Mouse (Mus musculus) midbrain, embryonic 15.5 days (tissue): ENCODE results near the gene Nek6. TPM values are rescaled to one million over a fixed set of nuclear protein-coding genes. Genes with fewer than 3 reads are reported as not detected.

Source experiments
- ATAC-seq: fragments of 200-750 bp; cut with Nextera tagmentation; replicated peaks from 2 replicates; pipeline ENCODE4 v1.8.0; 2017; ENCODE audit warnings: moderate TSS enrichment
- H3K27ac ChIP-seq: fragments of 300-500 bp; sonication (generic); 2 replicates; pipeline ENCODE4 v1.5.1; 2015; ENCODE audit warnings: mild to moderate bottlenecking, inconsistent platforms
- H3K27me3 ChIP-seq: fragments of 300-500 bp; sonication (generic); replicated peaks from 2 replicates; pipeline ENCODE4 v1.6.1; 2015; ENCODE audit warnings: inconsistent platforms
- H3K36me3 ChIP-seq: fragments of 300-500 bp; sonication (generic); replicated peaks from 2 replicates; pipeline ENCODE4 v1.6.1; 2015; ENCODE audit warnings: inconsistent platforms
- H3K4me1 ChIP-seq: fragments of 300-500 bp; sonication (generic); 2 replicates; pipeline ENCODE4 v1.6.1; 2015; ENCODE audit warnings: inconsistent platforms
- H3K4me2 ChIP-seq: fragments of 300-500 bp; sonication (generic); 2 replicates; pipeline ENCODE4 v1.6.1; 2015; ENCODE audit warnings: inconsistent platforms, mild to moderate bottlenecking, moderate library complexity
- H3K4me3 ChIP-seq: fragments of 300-500 bp; sonication (generic); 2 replicates; pipeline ENCODE4 v1.5.1; 2015; ENCODE audit warnings: mild to moderate bottlenecking, inconsistent platforms
- H3K9ac ChIP-seq: fragments of 300-500 bp; sonication (generic); 2 replicates; pipeline ENCODE4 v1.6.1; 2015; ENCODE audit warnings: mild to moderate bottlenecking, inconsistent platforms
- H3K9me3 ChIP-seq: fragments of 300-500 bp; sonication (generic); 2 replicates; pipeline ENCODE4 v1.6.1; 2016; ENCODE audit warnings: inconsistent platforms
- WGBS: fragments of 180-500 bp; shearing (Covaris S2); methylation state at CpG from one replicate; pipeline ENCODE4 v1.1.7; 2015; ENCODE audit warnings: mixed read lengths; 5-methylcytosine and 5-hydroxymethylcytosine counted together
- microRNA-seq: library from miRNA; unstranded; fragments of <30 nt; microRNA quantifications from one replicate; pipeline ENCODE4, GENCODE M21; 2016
- polyA plus RNA-seq: library from polyadenylated mRNA; unstranded; fragments of >200 nt; fragmentation: Nextera tagmentation; extraction: Ambion mirVana; gene quantifications from 2 replicates; pipeline ENCODE4 v1.2.1, GENCODE M21; 2015

Gene Nek6
- polyA plus RNA-seq, 1 experiment from 2014 or later = 56.0 TPM

GRCm38 (mm10) chr2:38621610-38622021 is 110.2 kb downstream of the Nek6 start:
- Histone ChIP-seq H3K27ac (peak overlapping the region; percentile 64), H3K4me2 (no peak overlapping the region), H3K9me3 (no peaks in the 10 kb centered on the region), H3K9ac (no peak overlapping the region), H3K4me1 (peaks cover 29% of the 10 kb centered on the region), H3K4me3 (no peak overlapping the region), H3K27me3 (no peaks in the 10 kb centered on the region), H3K36me3 (no peaks in the 10 kb centered on the region)
- ATAC-seq = peak; percentile 85
- WGBS = 25% methylated on average over 6 of the region's 6 CpGs

GRCm38 (mm10) chr2:38623411-38623810 is 112.0 kb downstream of the Nek6 start:
- ATAC-seq = no peak
- 87% methylated on average over 3 of the region's 3 CpGs for WGBS
- Histone ChIP-seq H3K4me2 (no peak overlapping the region), H3K27ac (no peak overlapping the region), H3K9ac (no peak overlapping the region), H3K4me3 (no peak overlapping the region), H3K9me3 (no peaks in the 10 kb centered on the region), H3K36me3 (no peaks in the 10 kb centered on the region), H3K4me1 (peaks cover 18% of the 10 kb centered on the region), H3K27me3 (no peaks in the 10 kb centered on the region)

GRCm38 (mm10) chr2:38623821-38624590 is 112.6 kb downstream of the Nek6 start:
- 83% methylated on average over 8 of the region's 8 CpGs for WGBS

GRCm38 (mm10) chr2:38628801-38629200 is 117.4 kb downstream of the Nek6 start:
- 89% methylated on average over 4 of the region's 4 CpGs for WGBS
- ATAC-seq = no peak
- Histone ChIP-seq H3K36me3 (peaks cover 30% of the 10 kb centered on the region), H3K27ac (no peak overlapping the region), H3K9me3 (no peaks in the 10 kb centered on the region), H3K27me3 (no peaks in the 10 kb centered on the region), H3K4me3 (no peak overlapping the region), H3K4me2 (no peak overlapping the region), H3K9ac (no peak overlapping the region), H3K4me1 (no peaks in the 10 kb centered on the region)

More at GRCm38 (mm10) chr2:38623821-38624590, 112.6 kb downstream of the Nek6 start:
- Histone ChIP-seq H3K4me3 (no peak overlapping the region), H3K4me1 (peaks cover 18% of the 10 kb centered on the region), H3K9ac (no peak overlapping the region), H3K27me3 (no peaks in the 10 kb centered on the region), H3K9me3 (no peaks in the 10 kb centered on the region), H3K4me2 (no peak overlapping the region), H3K27ac (no peak overlapping the region), H3K36me3 (peaks cover 4% of the 10 kb centered on the region; the same call in 1 of the 2 replicates)
- ATAC-seq = no peak

GRCm38 (mm10) chr2:38629451-38629850 is 118.0 kb downstream of the Nek6 start:
- Histone ChIP-seq H3K9ac (no peak overlapping the region), H3K36me3 (peaks cover 32% of the 10 kb centered on the region), H3K27me3 (no peaks in the 10 kb centered on the region), H3K27ac (no peak overlapping the region), H3K9me3 (no peaks in the 10 kb centered on the region), H3K4me2 (no peak overlapping the region), H3K4me3 (no peak overlapping the region), H3K4me1 (no peaks in the 10 kb centered on the region)
- ATAC-seq = no peak
- 91% methylated on average over 3 of the region's 3 CpGs for WGBS

GRCm38 (mm10) chr2:38630574-38630973 is 119.1 kb downstream of the Nek6 start:
- H3K27ac ChIP-seq = no peak overlapping the region
- H3K36me3 ChIP-seq = peaks cover 32% of the 10 kb centered on the region
- no peak for ATAC-seq
- no peaks in the 10 kb centered on the region for H3K4me1 ChIP-seq
- H3K9ac ChIP-seq = no peak overlapping the region
- WGBS = 91% methylated on average over 2 of the region's 2 CpGs
- H3K4me2 ChIP-seq = no peak overlapping the region
- H3K4me3 ChIP-seq = no peak overlapping the region
- no peaks in the 10 kb centered on the region for H3K27me3 ChIP-seq
- H3K9me3 ChIP-seq = no peaks in the 10 kb centered on the region

GRCm38 (mm10) chr2:38637716-38638267 is 126.3 kb downstream of the Nek6 start:
- H3K9ac ChIP-seq = no peak overlapping the region
- H3K27ac ChIP-seq = no peak overlapping the region
- WGBS = 80% methylated on average over 4 of the region's 4 CpGs
- 0 out of 2 replicates have a peak, but pooled peaks have one; percentile 30 for ATAC-seq
- H3K4me1 ChIP-seq = peaks cover 5% of the 10 kb centered on the region
- no peaks in the 10 kb centered on the region for H3K9me3 ChIP-seq
- peaks cover 30% of the 10 kb centered on the region for H3K36me3 ChIP-seq
- H3K4me2 ChIP-seq = no peak overlapping the region
- H3K27me3 ChIP-seq = no peaks in the 10 kb centered on the region
- H3K4me3 ChIP-seq = no peak overlapping the region

- no peaks in the 10 kb centered on the region for H3K27me3 ChIP-seq
- no peak overlapping the region for H3K9ac ChIP-seq
- peaks cover 17% of the 10 kb centered on the region for H3K36me3 ChIP-seq
- no peak overlapping the region for H3K4me2 ChIP-seq
- no peak overlapping the region for H3K27ac ChIP-seq
- no peak for ATAC-seq
- H3K4me1 ChIP-seq = peaks cover 14% of the 10 kb centered on the region
- no peaks in the 10 kb centered on the region for H3K9me3 ChIP-seq
- no peak overlapping the region for H3K4me3 ChIP-seq
- 87% methylated on average over 1 of the region's 1 CpGs for WGBS
Measured at GRCm38 (mm10) chr2:38641761-38642160, 130.3 kb downstream of the Nek6 start.

- H3K27me3 ChIP-seq = no peaks in the 10 kb centered on the region
- peak within 1 kb of the TSS; percentile 64 for H3K27ac ChIP-seq
- ATAC-seq = peak; percentile 80
- H3K36me3 ChIP-seq = peaks cover 12% of the 10 kb centered on the region; the same call in 1 of the 2 replicates
- H3K4me1 ChIP-seq = peaks cover 24% of the 10 kb centered on the region
- peak within 1 kb of the TSS; percentile 82 for H3K4me2 ChIP-seq
- peak within 1 kb of the TSS; percentile 72 for H3K9ac ChIP-seq
- 2% methylated on average over 52 of the region's 52 CpGs for WGBS
- peak within 1 kb of the TSS; percentile 69 for H3K4me3 ChIP-seq
- H3K9me3 ChIP-seq = no peaks in the 10 kb centered on the region
Measured at GRCm38 (mm10) chr2:38643625-38644427, 132.4 kb downstream of the Nek6 start, which contains the start of gene Psmb7. Gene Psmb7, minus strand, starts transcription at chr2:38644087.

Small RNA genes lying within 50 kb of the gene (microRNA-seq; reads per million reads assigned to microRNA genes)
- not detected for gene Gm27634

Other genes starting within 250 kb of the Nek6 start
- 25.5 and 26.1 TPM in 2 replicates for gene Dennd1a, start 224.3 kb upstream of the Nek6 start, polyA plus RNA-seq
- gene Lhx2, start 172.4 kb upstream of the Nek6 start, polyA plus RNA-seq = 47.3 and 58.4 TPM in 2 replicates
- 260 and 270 TPM in 2 replicates for gene Psmb7, start 132.4 kb downstream of the Nek6 start, polyA plus RNA-seq
- gene Nr5a1, start 202.9 kb downstream of the Nek6 start, polyA plus RNA-seq = 0.58 and 1.0 TPM in 2 replicates